Mouse (Mus musculus): ENCODE results near the gene Gm7945.
"Not testable (repeated sequence)": the region's sequence is repeated elsewhere in the genome, so short reads cannot be mapped to it uniquely, and the experiment has no call there.

The Gm7945 gene

DNA sequence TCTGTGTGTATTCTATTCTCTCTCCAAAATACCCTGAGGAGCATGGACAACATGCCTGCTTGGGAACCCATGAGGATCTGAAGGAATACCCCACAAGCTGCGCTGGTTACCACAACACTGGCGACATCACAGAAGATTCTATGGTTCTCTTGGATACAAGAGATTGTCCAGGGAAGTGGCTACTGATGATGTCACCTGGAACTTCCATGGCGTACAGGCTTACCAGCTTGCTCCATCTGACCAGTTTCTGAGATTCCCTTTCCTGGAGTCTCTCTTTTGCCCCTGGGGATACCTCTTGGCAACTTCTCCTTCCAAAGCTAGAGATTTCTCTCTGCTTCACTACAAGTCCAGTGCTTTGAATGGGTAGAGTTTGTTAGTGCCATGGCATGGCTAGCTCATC lies at the start of gene Gm7945:
Gm7945 (minus strand) TSS at position 101 of the 400 bp plus-strand sequence.
- not testable (repeated sequence) for DNase-seq (ENCODE audit: low spot score in 2 of 2)

DNA sequence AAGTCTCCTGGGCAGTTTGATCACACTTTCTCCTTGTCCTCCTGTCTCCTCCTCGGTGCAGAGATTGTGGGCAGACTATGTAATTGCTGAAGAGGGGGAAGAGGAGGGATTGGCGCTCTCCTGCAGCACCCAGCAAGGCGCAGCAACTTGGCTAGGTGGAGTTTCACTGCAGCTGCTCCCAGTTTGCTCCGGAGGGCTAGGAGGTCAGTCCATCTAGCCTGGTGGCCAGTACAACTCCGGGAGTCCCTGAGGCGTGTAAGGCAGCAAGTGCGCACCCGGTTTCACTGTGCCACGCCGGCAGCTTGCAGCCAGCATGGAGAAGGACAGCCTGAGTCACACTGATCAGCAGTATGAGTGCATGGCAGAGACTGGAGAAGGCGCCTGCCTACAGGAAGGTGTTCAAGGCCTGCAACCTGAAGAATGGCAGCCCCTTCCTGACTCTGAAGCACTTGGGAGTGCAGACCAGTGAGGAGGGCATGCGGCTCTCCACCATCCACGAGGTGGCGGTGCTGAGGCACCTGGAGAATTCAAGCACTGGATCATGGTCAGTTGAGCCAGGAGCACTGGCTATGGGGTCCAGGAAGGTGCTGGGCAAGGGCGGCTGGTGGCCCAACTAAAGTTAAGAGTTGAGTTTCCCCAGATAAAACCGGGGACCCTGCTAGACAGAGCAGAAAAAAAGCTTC lies 39.4 kb upstream of the Gm7945 start:
- peak in 1 of 2 experiments; percentile 4 for DNase-seq (ENCODE audit: low spot score in 2 of 2)

DNA sequence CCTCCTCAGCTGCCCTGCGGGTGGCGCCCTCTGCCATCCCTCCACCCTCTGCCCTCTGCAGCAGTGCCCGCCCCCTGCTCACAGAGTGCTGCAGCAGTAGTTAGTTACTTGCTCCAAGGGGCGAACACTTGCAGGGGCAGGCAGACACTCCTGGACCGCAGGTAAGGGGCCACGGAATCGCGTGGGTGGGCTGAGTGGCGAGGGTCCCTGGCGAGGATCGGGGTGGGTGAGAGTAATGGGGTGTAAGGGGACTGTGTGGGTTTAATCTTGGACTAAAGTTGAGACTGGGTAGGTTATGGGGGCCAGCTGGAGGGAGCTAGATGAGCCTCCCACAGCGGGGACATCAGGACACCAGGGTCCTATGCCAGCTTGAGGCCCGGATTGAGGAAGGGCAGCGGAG lies 38.5 kb upstream of the Gm7945 start:
- DNase-seq (ENCODE audit: low spot score in 2 of 2): peak in 1 of 2 experiments; percentile 20

DNA sequence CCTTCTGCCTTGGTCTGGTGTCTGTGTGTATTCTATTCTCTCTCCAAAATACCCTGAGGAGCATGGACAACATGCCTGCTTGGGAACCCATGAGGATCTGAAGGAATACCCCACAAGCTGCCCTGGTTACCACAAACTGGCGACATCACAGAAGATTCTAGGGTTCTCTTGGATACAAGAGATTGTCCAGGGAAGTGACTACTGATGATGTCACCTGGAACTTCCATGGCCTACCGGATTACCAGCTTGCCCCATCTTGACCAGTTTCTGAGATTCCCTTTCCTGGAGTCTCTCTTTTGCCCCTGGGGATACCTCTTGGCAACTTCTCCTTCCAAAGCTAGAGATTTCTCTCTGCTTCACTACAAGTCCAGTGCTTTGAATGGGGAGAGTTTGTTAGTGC lies 22.0 kb upstream of the Gm7945 start, which contains the start of gene Gm6482:
Gm6482 (minus strand) TSS at position 101 of the 400 bp plus-strand sequence.
- not testable (repeated sequence) for DNase-seq (ENCODE audit: low spot score in 2 of 2)

DNA sequence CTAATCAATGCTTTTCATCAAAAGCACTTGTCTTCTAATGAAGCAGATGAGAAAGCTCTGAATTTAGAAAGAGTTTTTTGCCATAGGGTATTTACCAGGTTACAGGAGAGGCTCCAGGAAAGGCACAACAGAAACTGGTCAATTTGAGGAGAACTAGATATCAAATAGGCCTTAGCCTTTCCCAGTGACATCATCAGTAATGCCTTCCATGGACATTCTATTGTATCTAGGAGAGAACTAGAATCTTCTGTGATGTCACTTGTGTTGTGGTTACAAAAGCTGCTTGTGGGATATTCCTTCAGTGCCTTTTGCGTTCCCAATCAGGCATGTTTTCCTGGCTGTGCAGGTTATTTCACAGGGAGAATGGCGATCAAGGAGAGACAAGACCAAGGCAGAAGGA lies 37.9 kb downstream of the Gm7945 start, which contains the start of gene Gm5798:
Gm5798 (plus strand) TSS at position 301 of the 400 bp plus-strand sequence.
- not testable (repeated sequence) for DNase-seq (ENCODE audit: low spot score in 2 of 2)
